Mouse (Mus musculus) limb, embryonic 14.5 days (tissue): ENCODE results near the gene Mterf1b. TPM values are rescaled to one million over a fixed set of nuclear protein-coding genes. Genes with fewer than 3 reads are reported as not detected.
"Not testable (repeated sequence)": the region's sequence is repeated elsewhere in the genome, so short reads cannot be mapped to it uniquely, and the experiment has no call there.

Experiments used
- ATAC-seq: fragments of 200-750 bp; cut with Nextera tagmentation; 2 replicates; pipeline ENCODE4 v1.8.0; 2017; ENCODE audit warnings: low read depth, moderate number of reproducible peaks, moderate TSS enrichment; ENCODE audit not compliant: low FRiP score
- DNase-seq: peaks from one replicate; pipeline ENCODE4 v3.0.0-alpha.2; 2015; ENCODE audit warnings: low spot score
- H3K27ac ChIP-seq: fragments of 300-500 bp; sonication (generic); replicated peaks from 2 replicates; pipeline ENCODE4 v1.5.1; 2014; ENCODE audit warnings: low read depth, mild to moderate bottlenecking, low read length, moderate library complexity, mixed read lengths
- H3K27me3 ChIP-seq: fragments of 300-500 bp; sonication (generic); 2 replicates; pipeline ENCODE4 v1.6.1; 2014; ENCODE audit warnings: low read length, mixed read lengths; ENCODE audit not compliant: control insufficient read depth, insufficient read depth
- H3K36me3 ChIP-seq: fragments of 300-500 bp; sonication (generic); 2 replicates; pipeline ENCODE4 v1.6.1; 2014; ENCODE audit warnings: mild to moderate bottlenecking, low read length, moderate library complexity, mixed read lengths; ENCODE audit not compliant: control insufficient read depth, insufficient read depth
- H3K4me1 ChIP-seq: fragments of 300-500 bp; sonication (generic); 2 replicates; pipeline ENCODE4 v1.6.1; 2014; ENCODE audit warnings: antibody characterized with exemption, low read length, mixed read lengths; ENCODE audit not compliant: control insufficient read depth, insufficient read depth
- H3K4me2 ChIP-seq: fragments of 300-500 bp; sonication (generic); replicated peaks from 2 replicates; pipeline ENCODE4 v1.6.1; 2014; ENCODE audit warnings: low read depth, mild to moderate bottlenecking, low read length, moderate library complexity; ENCODE audit not compliant: severe bottlenecking
- H3K4me3 ChIP-seq: fragments of 300-500 bp; sonication (generic); replicated peaks from 2 replicates; pipeline ENCODE4 v1.5.1; 2014; ENCODE audit warnings: low read length
- H3K9ac ChIP-seq: fragments of 300-500 bp; sonication (generic); 2 replicates; pipeline ENCODE4 v1.6.1; 2014; ENCODE audit warnings: mild to moderate bottlenecking, low read depth, low read length, moderate library complexity; ENCODE audit not compliant: severe bottlenecking
- H3K9me3 ChIP-seq: fragments of 300-500 bp; sonication (generic); 2 replicates; pipeline ENCODE4 v1.6.1; 2016; ENCODE audit warnings: low read length; ENCODE audit not compliant: control insufficient read depth
- POLR2A ChIP-seq: fragments of 200-500 bp; IDR thresholded peaks from 2 replicates; pipeline ENCODE4 v1.8.0; 2012; ENCODE audit warnings: inconsistent platforms, mild to moderate bottlenecking, moderate library complexity, borderline replicate concordance; ENCODE audit not compliant: insufficient read depth, insufficient read length; ENCODE audit errors: extremely low read depth
- WGBS: fragments of 180-500 bp; shearing (Covaris S2); extraction: QIAGEN DNeasy Blood & Tissue Kit; methylation state at CpG from one replicate; pipeline ENCODE4 v1.1.7; 2014; 5-methylcytosine and 5-hydroxymethylcytosine counted together
- polyA plus RNA-seq, 2 experiments: library from polyadenylated mRNA; depleted of rRNA in 1 of 2; stranded (reverse) in 1 of 2; unstranded in 1 of 2; fragments of >200 nt; fragmentation: Nextera tagmentation in 1 of 2; extraction: Ambion mirVana in 1 of 2; gene quantifications; 2 replicates each; pipeline versions ENCODE4 v1.2.1 to v1.2.3; 2012 to 2014

The Mterf1b gene
- polyA plus RNA-seq (2012; rRNA removed) (2.6 and 3.7 TPM in 2 replicates), polyA plus RNA-seq (2014; fragmentation: Nextera tagmentation; extraction: Ambion mirVana) (2.5 and 2.8 TPM in 2 replicates)

DNA sequence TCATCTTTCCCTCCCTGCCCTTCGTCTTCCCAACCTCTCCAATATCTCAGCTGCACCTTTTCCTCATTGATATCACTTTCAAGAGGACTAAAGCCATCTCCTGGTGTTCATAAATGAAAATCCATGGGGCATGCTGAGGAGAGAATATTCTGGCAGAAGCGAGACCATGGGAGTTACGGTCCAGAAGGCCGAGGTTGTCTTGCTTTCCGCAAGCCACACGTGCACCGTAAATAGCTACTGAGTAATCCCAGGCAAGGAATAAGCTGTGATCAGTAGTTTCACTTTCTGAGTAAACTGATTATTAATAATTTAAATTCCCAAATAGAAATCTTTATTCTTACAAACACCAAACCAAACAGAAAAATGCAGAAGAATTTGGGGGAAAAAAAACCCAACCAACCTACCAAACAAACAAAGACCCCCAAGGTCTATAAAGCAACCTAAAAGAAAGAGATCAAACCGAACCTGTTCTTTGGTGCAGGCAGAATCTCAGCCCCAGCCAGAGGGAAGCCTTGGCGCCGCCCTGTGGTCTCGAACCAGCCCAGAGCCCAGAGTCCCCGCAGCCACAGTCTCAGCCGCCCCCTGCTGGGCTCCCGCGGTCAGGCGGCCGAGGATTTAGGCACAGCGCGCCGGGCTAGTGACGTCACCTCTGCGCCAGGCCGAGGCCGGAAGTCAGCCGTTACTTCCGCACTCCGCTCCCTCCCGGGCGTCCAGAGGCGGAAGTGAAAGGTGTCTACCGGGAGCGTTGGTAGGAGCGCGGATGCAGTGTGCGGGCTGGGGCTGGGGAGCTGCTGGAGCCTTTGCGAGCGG is at the start of gene Mterf1b:
Gene Mterf1b, plus strand, starts transcription at position 697 of the 810 bp plus-strand sequence.
- ATAC-seq, result peak; percentile 98
- not testable (repeated sequence) for H3K36me3 ChIP-seq, DNase-seq, H3K4me1 ChIP-seq, H3K27ac ChIP-seq, H3K9me3 ChIP-seq, H3K27me3 ChIP-seq
- Histone ChIP-seq H3K4me3 (peak within 1 kb of the TSS; percentile 37), H3K4me2 (peak within 1 kb of the TSS; percentile 70), H3K9ac (peak within 1 kb of the TSS; percentile 34)
- WGBS, result 69% methylated on average over 10 of the region's 37 CpGs

- H3K4me2 ChIP-seq, H3K4me1 ChIP-seq, DNase-seq, ATAC-seq, H3K36me3 ChIP-seq, H3K9ac ChIP-seq, H3K27ac ChIP-seq, H3K9me3 ChIP-seq, H3K27me3 ChIP-seq, H3K4me3 ChIP-seq: not testable (repeated sequence)
- whole genome bisulfite sequencing, result 93% methylated on average over 3 of the region's 5 CpGs
Measured at GRCm38 (mm10) chr5:4159418-4160071, 32.6 kb upstream of the Mterf1b start.

GRCm38 (mm10) chr5:4161554-4161953 is 30.6 kb upstream of the Mterf1b start:
- Histone ChIP-seq H3K9ac (no peak overlapping the region), H3K4me2 (no peak overlapping the region), H3K4me3 (no peak overlapping the region), H3K27ac (no peak overlapping the region), H3K36me3 (no peaks in the 10 kb centered on the region), H3K27me3 (no peaks in the 10 kb centered on the region), H3K9me3 (no peaks in the 10 kb centered on the region), H3K4me1 (no peaks in the 10 kb centered on the region)
- 91% methylated on average over 3 of the region's 3 CpGs for WGBS
- no peak for TF ChIP-seq POLR2A
- ATAC-seq (no peak), DNase-seq (no peak)

DNA sequence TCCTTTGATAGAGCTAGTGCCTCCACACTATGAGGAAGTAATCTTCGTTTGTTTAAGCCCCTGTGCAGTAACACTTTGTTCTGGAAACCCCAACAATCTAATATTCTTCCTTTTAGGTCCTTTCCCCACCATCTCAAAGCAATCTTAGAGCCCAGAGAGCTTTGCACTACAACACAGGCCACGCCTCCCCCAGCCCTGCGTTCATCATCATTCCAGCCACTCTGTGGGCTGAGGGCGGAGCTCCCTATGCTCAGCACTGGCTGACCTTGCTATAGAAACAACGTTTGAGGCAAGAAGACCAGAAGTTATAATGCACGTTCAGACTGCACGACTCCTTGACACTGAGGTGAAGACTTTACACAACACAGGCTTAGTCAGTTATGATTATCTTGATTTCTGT is 29.7 kb upstream of the Mterf1b start:
- Histone ChIP-seq H3K36me3 (no peaks in the 10 kb centered on the region), H3K9ac (no peak overlapping the region), H3K4me2 (no peak overlapping the region), H3K27ac (no peak overlapping the region), H3K9me3 (no peaks in the 10 kb centered on the region), H3K4me1 (no peaks in the 10 kb centered on the region), H3K27me3 (no peaks in the 10 kb centered on the region), H3K4me3 (no peak overlapping the region)
- WGBS, result 61% methylated on average over 7 of the region's 7 CpGs
- TF ChIP-seq POLR2A, result no peak
- ATAC-seq (no peak), DNase-seq (no peak)

GRCm38 (mm10) chr5:4167813-4168529 is 24.2 kb upstream of the Mterf1b start:
- H3K9ac ChIP-seq, DNase-seq, H3K4me3 ChIP-seq, H3K4me2 ChIP-seq, H3K27me3 ChIP-seq, H3K4me1 ChIP-seq, ATAC-seq, H3K36me3 ChIP-seq, H3K27ac ChIP-seq, H3K9me3 ChIP-seq: not testable (repeated sequence)
- 57% methylated on average over 6 of the region's 6 CpGs for WGBS

GRCm38 (mm10) chr5:4168530-4168926 is 23.6 kb upstream of the Mterf1b start:
- not testable (repeated sequence) for H3K27ac ChIP-seq, H3K4me1 ChIP-seq, H3K27me3 ChIP-seq, DNase-seq, H3K4me2 ChIP-seq, H3K9me3 ChIP-seq, H3K4me3 ChIP-seq, H3K9ac ChIP-seq, H3K36me3 ChIP-seq, ATAC-seq
- WGBS, result 79% methylated on average over 4 of the region's 4 CpGs

GRCm38 (mm10) chr5:4176421-4176820 is 15.7 kb upstream of the Mterf1b start:
- not testable (repeated sequence) for ATAC-seq, DNase-seq, H3K36me3 ChIP-seq, H3K27me3 ChIP-seq, H3K4me3 ChIP-seq, H3K27ac ChIP-seq, H3K9me3 ChIP-seq, H3K4me2 ChIP-seq, H3K9ac ChIP-seq, H3K4me1 ChIP-seq
- 89% methylated on average over 3 of the region's 3 CpGs for WGBS
